Mouse (Mus musculus) brain, embryonic 14.5 days (tissue): ENCODE data around the gene Tmem120b.

Source experiments
- CTCF ChIP-seq: fragments of 200-500 bp; IDR thresholded peaks from 2 replicates; pipeline ENCODE4 v1.5.1; 2012; ENCODE audit warnings: inconsistent platforms, mild to moderate bottlenecking, moderate library complexity, borderline replicate concordance; ENCODE audit not compliant: insufficient read depth, insufficient read length; ENCODE audit errors: extremely low read depth
- POLR2A ChIP-seq: fragments of 200-500 bp; IDR thresholded peaks from 2 replicates; pipeline ENCODE4 v1.6.1; 2012; ENCODE audit warnings: mild to moderate bottlenecking, inconsistent platforms, borderline replicate concordance; ENCODE audit not compliant: poor library complexity, insufficient read depth, insufficient read length, severe bottlenecking; ENCODE audit errors: extremely low read depth

DNA sequence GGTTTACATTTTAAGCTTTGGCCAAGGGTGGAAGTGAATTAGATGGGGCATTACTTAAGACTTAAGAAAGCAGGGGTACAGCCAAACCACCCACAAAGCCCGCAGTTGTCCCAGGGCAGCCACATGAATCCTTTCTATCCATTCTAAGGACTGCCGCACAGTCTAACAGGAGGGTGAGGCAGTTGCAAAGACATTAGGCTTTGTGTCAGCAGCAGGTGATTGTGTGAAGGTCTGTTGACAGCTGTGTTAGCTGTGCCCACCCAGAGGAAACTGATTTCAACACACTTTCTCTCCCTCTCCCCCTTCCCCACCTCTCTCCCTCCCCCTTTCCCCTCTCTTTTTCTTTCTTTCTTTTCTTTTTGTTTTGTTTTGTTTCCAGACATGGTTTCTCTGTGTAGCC is 499 bp downstream of the Tmem120b start:
- TF ChIP-seq CTCF, result no peak
- TF ChIP-seq POLR2A, result no peak
